Mouse (Mus musculus) midbrain, embryonic 14.5 days (tissue): Measurements from ENCODE around the gene Oxsr1. TPM values are rescaled to one million over a fixed set of nuclear protein-coding genes. Genes with fewer than 3 reads are reported as not detected.

Experiments
- ATAC-seq: fragments of 200-750 bp; cut with Nextera tagmentation; 2 replicates; pipeline ENCODE4 v1.8.0; 2017; ENCODE audit warnings: moderate number of reproducible peaks, moderate library complexity; ENCODE audit not compliant: low FRiP score, low TSS enrichment
- DNase-seq: peaks from one replicate; pipeline ENCODE4 v3.0.0-alpha.2; 2015
- H3K27ac ChIP-seq: fragments of 300-500 bp; sonication (generic); replicated peaks from 2 replicates; pipeline ENCODE4 v1.5.1; 2014; ENCODE audit warnings: mild to moderate bottlenecking, low read depth, low read length, moderate library complexity
- H3K27me3 ChIP-seq: fragments of 300-500 bp; sonication (generic); 2 replicates; pipeline ENCODE4 v1.6.1; 2014; ENCODE audit warnings: low read length, control low read depth, mixed read lengths; ENCODE audit not compliant: control insufficient read depth, insufficient read depth
- H3K36me3 ChIP-seq: fragments of 300-500 bp; sonication (generic); 2 replicates; pipeline ENCODE4 v1.6.1; 2014; ENCODE audit warnings: low read length, control low read depth; ENCODE audit not compliant: control insufficient read depth, insufficient read depth
- H3K4me1 ChIP-seq: fragments of 300-500 bp; sonication (generic); 2 replicates; pipeline ENCODE4 v1.6.1; 2014; ENCODE audit warnings: mild to moderate bottlenecking, antibody characterized with exemption, low read length, control low read depth; ENCODE audit not compliant: control insufficient read depth, insufficient read depth
- H3K4me2 ChIP-seq: fragments of 300-500 bp; sonication (generic); 2 replicates; pipeline ENCODE4 v1.6.1; 2014; ENCODE audit warnings: mild to moderate bottlenecking, low read length, moderate library complexity
- H3K4me3 ChIP-seq: fragments of 300-500 bp; sonication (generic); replicated peaks from 2 replicates; pipeline ENCODE4 v1.5.1; 2014; ENCODE audit warnings: low read depth, low read length
- H3K9ac ChIP-seq: fragments of 300-500 bp; sonication (generic); replicated peaks from 2 replicates; pipeline ENCODE4 v1.6.1; 2014; ENCODE audit warnings: mild to moderate bottlenecking, low read length, moderate library complexity
- H3K9me3 ChIP-seq: fragments of 300-500 bp; sonication (generic); 2 replicates; pipeline ENCODE4 v1.6.1; 2016; ENCODE audit warnings: low read length, control low read depth, mixed read lengths; ENCODE audit not compliant: control insufficient read depth
- WGBS: fragments of 180-500 bp; shearing (Covaris S2); extraction: QIAGEN DNeasy Blood & Tissue Kit; methylation state at CpG from one replicate; pipeline ENCODE4 v1.1.7; 2014; 5-methylcytosine and 5-hydroxymethylcytosine counted together
- polyA plus RNA-seq: library from polyadenylated mRNA; unstranded; fragments of >200 nt; fragmentation: Nextera tagmentation; extraction: Ambion mirVana; gene quantifications from 2 replicates; pipeline ENCODE4 v1.2.1, GENCODE M21; 2014

The Oxsr1 gene
- polyA plus RNA-seq, 1 experiment from 2014 or later = 18.2 TPM

DNA sequence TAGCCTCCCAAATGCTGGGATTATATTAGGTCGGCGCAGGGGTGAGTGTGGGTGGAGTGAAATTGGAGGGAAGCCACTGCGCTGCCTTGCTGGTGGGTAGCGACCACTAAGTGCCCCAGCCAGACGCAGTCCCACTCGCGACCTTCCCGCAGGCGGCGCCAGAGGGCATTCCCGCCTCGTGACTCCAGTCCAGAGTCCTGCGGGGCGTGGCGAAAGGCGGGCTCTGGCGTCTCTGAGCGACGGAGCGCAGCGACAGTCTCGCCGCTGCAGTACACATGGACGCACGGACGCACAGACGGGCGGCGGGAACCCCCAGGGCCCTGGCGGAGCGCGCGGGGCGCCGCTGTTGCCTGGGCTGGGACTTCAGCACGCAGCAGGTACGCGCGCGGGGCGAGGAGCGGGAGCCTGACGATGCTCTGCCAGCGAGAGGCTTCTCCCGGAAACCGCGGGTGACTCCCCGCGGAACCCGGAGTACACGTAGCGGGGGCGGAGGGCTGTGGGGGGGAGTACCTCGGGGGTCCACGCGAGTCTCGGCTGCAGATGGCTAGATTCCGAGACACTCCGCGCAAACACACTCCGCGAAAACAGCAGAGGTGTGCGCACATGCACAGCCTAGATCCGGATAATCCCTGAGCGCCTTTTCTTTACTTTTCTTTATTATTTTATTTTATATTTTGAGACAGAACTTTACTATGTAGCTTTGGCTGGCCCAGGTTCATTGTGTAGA lies 35.3 kb upstream of the Oxsr1 start, which contains the start of gene Xylb:
Gene Xylb, plus strand, starts transcription at position 51 of the 727 bp plus-strand sequence.
- WGBS = 4% methylated on average over 65 of the region's 65 CpGs
- peak; percentile 78 for ATAC-seq

DNA sequence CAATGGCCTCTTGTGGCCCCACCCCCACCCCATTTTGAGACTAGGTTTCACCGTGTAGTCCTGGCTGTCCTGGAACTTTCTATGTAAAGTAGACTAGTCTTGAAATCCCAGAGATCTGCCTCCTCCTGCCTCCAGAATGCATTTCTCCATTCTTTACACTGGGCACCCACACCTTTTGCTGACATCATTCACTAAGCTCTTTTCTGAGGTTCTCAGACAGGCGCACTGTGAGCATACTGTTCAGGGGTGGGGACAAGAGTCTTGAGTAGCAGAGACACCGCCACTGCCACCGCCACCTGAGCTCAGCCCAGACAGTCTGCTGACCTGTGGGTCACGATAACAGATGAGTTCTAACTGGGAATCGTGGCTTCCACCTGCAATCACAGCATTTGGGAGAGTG lies 33.7 kb upstream of the Oxsr1 start:
- WGBS = 87% methylated on average over 6 of the region's 6 CpGs
- Histone ChIP-seq H3K4me1 (no peaks in the 10 kb centered on the region), H3K27me3 (no peaks in the 10 kb centered on the region), H3K4me3 (no peak overlapping the region), H3K9ac (no peak overlapping the region), H3K9me3 (no peaks in the 10 kb centered on the region), H3K4me2 (no peak overlapping the region), H3K36me3 (peaks cover 8% of the 10 kb centered on the region), H3K27ac (no peak overlapping the region)
- no peak for DNase-seq
- no peak for ATAC-seq

More for the DNA sequence above, 35.3 kb upstream of the Oxsr1 start, which contains the start of gene Xylb:
- Histone ChIP-seq H3K4me1 (no peaks in the 10 kb centered on the region), H3K27ac (no peak within 1 kb of the TSS), H3K36me3 (no peaks in the 10 kb centered on the region), H3K9me3 (no peaks in the 10 kb centered on the region), H3K4me3 (peak within 1 kb of the TSS; percentile 56), H3K9ac (peak within 1 kb of the TSS; percentile 59), H3K4me2 (peak within 1 kb of the TSS; percentile 88), H3K27me3 (no peaks in the 10 kb centered on the region)
- peak; percentile 92 for DNase-seq

DNA sequence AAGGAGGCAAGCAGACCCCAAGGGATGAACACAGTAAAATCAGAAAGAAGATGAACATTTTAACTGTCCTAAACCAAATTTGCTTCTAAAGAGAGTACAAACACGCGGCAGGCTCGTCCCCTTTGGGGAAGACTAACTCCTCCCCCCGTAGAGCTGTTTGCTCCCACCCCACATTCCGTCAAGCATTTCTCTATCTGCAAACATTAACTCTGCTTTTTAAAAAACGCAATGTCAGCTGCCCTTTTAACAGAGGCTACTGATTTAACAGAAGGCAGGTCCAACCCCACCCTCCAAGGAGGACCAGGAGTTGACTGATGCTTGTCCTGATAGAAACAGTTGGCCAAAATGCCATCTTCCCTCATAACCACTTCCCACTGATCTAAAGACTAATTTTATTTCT lies 31.7 kb upstream of the Oxsr1 start:
- Histone ChIP-seq H3K9me3 (no peaks in the 10 kb centered on the region), H3K9ac (no peak overlapping the region), H3K4me2 (no peak overlapping the region), H3K4me1 (no peaks in the 10 kb centered on the region), H3K36me3 (peaks cover 19% of the 10 kb centered on the region), H3K27ac (no peak overlapping the region), H3K27me3 (no peaks in the 10 kb centered on the region), H3K4me3 (no peak overlapping the region)
- DNase-seq (no peak), ATAC-seq (no peak)
- 84% methylated on average over 6 of the region's 6 CpGs for WGBS

GRCm38 (mm10) chr9:119352060-119352459 lies 29.8 kb upstream of the Oxsr1 start:
- H3K36me3 ChIP-seq = peaks cover 36% of the 10 kb centered on the region
- no peaks in the 10 kb centered on the region for H3K9me3 ChIP-seq
- no peak overlapping the region for H3K9ac ChIP-seq
- H3K27ac ChIP-seq = no peak overlapping the region
- DNase-seq (peak; percentile 74), ATAC-seq (peak; percentile 79; the same call in 1 of the 2 replicates)
- H3K4me2 ChIP-seq = no peak overlapping the region
- H3K4me1 ChIP-seq = no peaks in the 10 kb centered on the region
- H3K27me3 ChIP-seq = no peaks in the 10 kb centered on the region
- 19% methylated on average over 4 of the region's 4 CpGs for WGBS
- H3K4me3 ChIP-seq = no peak overlapping the region

- Histone ChIP-seq H3K9me3 (no peaks in the 10 kb centered on the region), H3K4me2 (no peak overlapping the region), H3K27ac (no peak overlapping the region), H3K27me3 (no peaks in the 10 kb centered on the region), H3K36me3 (peaks cover 43% of the 10 kb centered on the region), H3K4me3 (no peak overlapping the region), H3K4me1 (no peaks in the 10 kb centered on the region), H3K9ac (no peak overlapping the region)
- WGBS = 89% methylated on average over 10 of the region's 10 CpGs
- DNase-seq = no peak
- ATAC-seq = no peak
These were observed 28.9 kb upstream of the Oxsr1 start for GRCm38 (mm10) chr9:119350947-119351705.

DNA sequence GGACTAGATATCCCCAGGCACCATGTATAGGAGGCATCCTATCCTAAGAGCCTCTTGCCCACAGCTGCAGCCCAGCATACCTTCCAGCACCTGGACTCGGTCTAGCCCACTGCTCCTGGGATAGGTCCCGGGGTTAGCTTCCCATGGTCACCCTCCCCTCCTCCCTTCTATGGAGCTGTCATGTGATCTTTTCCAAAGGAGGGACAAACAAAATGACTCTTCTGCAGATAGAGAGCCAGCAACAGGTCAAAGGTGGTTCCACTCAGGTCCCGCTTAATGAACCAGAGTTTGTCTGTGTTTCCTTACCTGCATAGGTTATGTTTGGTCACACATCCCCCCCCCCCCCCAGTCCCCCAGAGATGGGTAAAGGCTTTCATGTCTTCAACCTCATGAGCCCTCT lies 28.3 kb upstream of the Oxsr1 start:
- Histone ChIP-seq H3K4me1 (no peaks in the 10 kb centered on the region), H3K4me3 (no peak overlapping the region), H3K9ac (no peak overlapping the region), H3K4me2 (no peak overlapping the region), H3K9me3 (no peaks in the 10 kb centered on the region), H3K27ac (no peak overlapping the region), H3K36me3 (peaks cover 49% of the 10 kb centered on the region), H3K27me3 (no peaks in the 10 kb centered on the region)
- no peak for ATAC-seq
- DNase-seq = no peak
- 87% methylated on average over 3 of the region's 3 CpGs for WGBS

- no peak overlapping the region for H3K4me3 ChIP-seq
- no peak overlapping the region for H3K27ac ChIP-seq
- H3K4me2 ChIP-seq = no peak overlapping the region
- no peaks in the 10 kb centered on the region for H3K9me3 ChIP-seq
- H3K36me3 ChIP-seq = peaks cover 68% of the 10 kb centered on the region
- H3K4me1 ChIP-seq = peaks cover 11% of the 10 kb centered on the region
- DNase-seq (no peak), ATAC-seq (no peak)
- WGBS = 92% methylated on average over 8 of the region's 8 CpGs
- no peaks in the 10 kb centered on the region for H3K27me3 ChIP-seq
- no peak overlapping the region for H3K9ac ChIP-seq
These were observed 24.1 kb upstream of the Oxsr1 start for GRCm38 (mm10) chr9:119346376-119346775.

DNA sequence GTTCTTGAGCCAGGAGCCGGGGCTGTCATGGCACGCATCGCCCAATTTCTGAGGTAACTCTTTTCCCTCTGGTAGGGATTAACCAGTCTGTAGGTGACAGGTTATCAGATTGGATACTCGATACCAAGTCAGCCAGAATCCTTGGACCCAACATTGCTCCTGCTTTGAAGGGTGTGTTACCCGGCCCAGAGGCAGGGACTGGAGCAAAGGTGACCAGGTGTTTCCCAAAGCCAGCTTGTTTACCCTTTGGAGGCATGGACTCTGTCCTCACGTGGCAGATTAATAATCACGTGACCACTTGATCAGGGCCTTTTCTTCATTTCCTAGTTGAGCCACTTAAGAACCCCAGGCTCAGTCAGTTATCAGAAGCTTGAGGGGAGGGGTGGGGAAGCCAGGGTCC lies 20.5 kb upstream of the Oxsr1 start:
- no peak overlapping the region for H3K4me3 ChIP-seq
- H3K27ac ChIP-seq = no peak overlapping the region
- H3K9ac ChIP-seq = no peak overlapping the region
- peaks cover 5% of the 10 kb centered on the region for H3K27me3 ChIP-seq
- peaks cover 42% of the 10 kb centered on the region for H3K36me3 ChIP-seq
- ATAC-seq (no peak), DNase-seq (no peak)
- WGBS = 88% methylated on average over 7 of the region's 7 CpGs
- peaks cover 24% of the 10 kb centered on the region for H3K4me1 ChIP-seq
- H3K4me2 ChIP-seq = peak overlapping the region; percentile 79
- no peaks in the 10 kb centered on the region for H3K9me3 ChIP-seq
